Mouse (Mus musculus) gastrocnemius, postnatal 14 days (tissue): ENCODE data around the gene Ehmt2. TPM values are rescaled to one million over a fixed set of nuclear protein-coding genes. Genes with fewer than 3 reads are reported as not detected.
A peak's percentile ranks its signal among the peaks of the same experiment; 100 is the strongest.

ENCODE experiments used
- DNase-seq: peaks from one replicate; pipeline ENCODE4 v3.0.0; 2021; ENCODE audit warnings: mixed read lengths
- intact Hi-C: fragments of 180-260 bp; cut with DNase I; formaldehyde crosslinking; loops from one replicate; pipeline ENCODE4 v1.15.1; 2025; ENCODE audit warnings: low total_unique reads
- long read RNA-seq, 2 experiments: library from polyadenylated mRNA; stranded (forward); transcript quantifications; one replicate each; pipeline ENCODE4 v2.0.0; 2021
- total RNA-seq, 2 experiments: library from RNA; stranded (reverse); gene quantifications; 2 replicates each; pipeline ENCODE4 v1.2.3; 2021

Gene Ehmt2
- total RNA-seq = 10 to 100 TPM; 29.4 to 32.2 TPM
- long read RNA-seq, experiment 1, full-length matches to known transcripts = 7 of 20 reads
- long read RNA-seq, experiment 1, partial matches to known transcripts = 10 of 20 reads
- long read RNA-seq, experiment 1, other reads (novel, unspliced or antisense) = 3 of 20 reads
- long read RNA-seq, experiment 2, full-length matches to known transcripts = 16 of 38 reads
- long read RNA-seq, experiment 2, partial matches to known transcripts = 15 of 38 reads
- long read RNA-seq, experiment 2, other reads (novel, unspliced or antisense) = 7 of 38 reads

- intact Hi-C loops = no loop called here
Observed at GRCm38 (mm10) chr17:34898160-34898586, at the start of gene Ehmt2, which contains the start of gene C2. Gene Ehmt2, plus strand, starts transcription at chr17:34898469. Gene C2, minus strand, starts transcription at chr17:34898265.

GRCm38 (mm10) chr17:34849722-34850516, 48.4 kb upstream of the Ehmt2 start, which contains the start of the genes Skiv2l and Nelfe:
Gene Skiv2l, minus strand, starts transcription at chr17:34850210.
Gene Nelfe, plus strand, starts transcription at chr17:34850391.
- intact Hi-C loops = loop anchor here (5.0 to 10.0 kb wide), 2 partner anchors 42 to 135 kb away; partner anchors contain the start of gene Lsm2
- peak; percentile 99 for DNase-seq

More at GRCm38 (mm10) chr17:34898160-34898586, at the start of gene Ehmt2, which contains the start of gene C2:
- peak; percentile 81 for DNase-seq

- intact Hi-C loops = loop anchor here (5.0 to 10.0 kb wide), 2 partner anchors 42 to 134 kb away; partner anchors contain the start of gene Lsm2
- no peak for DNase-seq
Observed at GRCm38 (mm10) chr17:34850517-34851125, 47.6 kb upstream of the Ehmt2 start.

- DNase-seq = no peak
- intact Hi-C loops = loop anchor here (5.0 to 10.0 kb wide), 2 partner anchors 39 to 131 kb away; partner anchors contain the start of gene Lsm2
Observed at GRCm38 (mm10) chr17:34853511-34853910, 44.8 kb upstream of the Ehmt2 start.

DNA sequence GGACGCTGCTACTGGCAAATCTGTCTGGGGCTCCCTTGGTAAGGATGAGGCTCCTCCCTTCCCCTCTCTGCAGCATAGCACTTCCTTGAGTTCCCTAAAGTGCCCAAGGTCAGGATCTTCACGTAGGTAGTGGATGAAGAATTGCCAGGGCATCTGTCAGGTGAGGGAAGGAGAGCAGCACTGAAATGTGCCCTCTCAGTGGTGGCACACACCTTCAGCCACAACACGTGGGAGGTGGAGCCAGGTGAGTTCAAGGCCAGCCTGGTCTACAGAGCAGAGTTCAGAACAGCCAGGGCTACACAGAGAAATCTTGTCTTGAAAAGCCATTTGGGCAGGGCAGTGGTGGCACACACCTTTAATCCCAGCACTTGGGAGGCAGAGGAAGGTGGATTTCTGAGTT, 43.5 kb upstream of the Ehmt2 start:
- intact Hi-C loops = loop anchor here (5.0 to 10.0 kb wide), 3 partner anchors 38 to 130 kb away; partner anchors contain the start of genes Lsm2 and Slc44a4
- DNase-seq = no peak

- intact Hi-C loops = loop anchor here (5.0 to 10.0 kb wide), 2 partner anchors 56 to 129 kb away; partner anchors contain the start of genes Lsm2 and Slc44a4
- no peak for DNase-seq
Observed at GRCm38 (mm10) chr17:34855825-34856224, 42.4 kb upstream of the Ehmt2 start.

DNA sequence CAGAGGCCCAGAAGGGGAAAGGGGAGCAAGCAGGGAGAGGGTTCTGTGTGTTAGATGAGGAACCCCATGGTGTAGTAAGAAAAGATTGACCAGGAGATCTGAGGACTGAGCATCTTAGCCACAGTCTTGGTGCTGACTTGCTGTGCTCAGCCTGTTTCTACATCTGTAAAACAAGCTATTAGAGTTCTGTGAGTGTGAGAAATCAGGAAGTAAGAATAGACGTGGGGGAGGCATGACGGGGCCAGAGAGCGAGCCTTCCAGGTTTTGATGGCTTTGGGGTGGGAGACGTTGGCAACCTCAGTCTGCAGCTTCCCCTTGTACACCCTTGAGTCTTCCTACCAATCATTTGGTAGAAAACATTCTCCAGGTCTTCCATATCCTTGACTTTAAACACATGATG, 39.6 kb upstream of the Ehmt2 start:
- DNase-seq = no peak
- intact Hi-C loops = loop anchor here (5.0 to 10.0 kb wide), 2 partner anchors 54 to 126 kb away; partner anchors contain the start of genes Lsm2 and Slc44a4

GRCm38 (mm10) chr17:34860514-34860913, 37.8 kb upstream of the Ehmt2 start:
- intact Hi-C loops = no loop called here
- DNase-seq = no peak

DNA sequence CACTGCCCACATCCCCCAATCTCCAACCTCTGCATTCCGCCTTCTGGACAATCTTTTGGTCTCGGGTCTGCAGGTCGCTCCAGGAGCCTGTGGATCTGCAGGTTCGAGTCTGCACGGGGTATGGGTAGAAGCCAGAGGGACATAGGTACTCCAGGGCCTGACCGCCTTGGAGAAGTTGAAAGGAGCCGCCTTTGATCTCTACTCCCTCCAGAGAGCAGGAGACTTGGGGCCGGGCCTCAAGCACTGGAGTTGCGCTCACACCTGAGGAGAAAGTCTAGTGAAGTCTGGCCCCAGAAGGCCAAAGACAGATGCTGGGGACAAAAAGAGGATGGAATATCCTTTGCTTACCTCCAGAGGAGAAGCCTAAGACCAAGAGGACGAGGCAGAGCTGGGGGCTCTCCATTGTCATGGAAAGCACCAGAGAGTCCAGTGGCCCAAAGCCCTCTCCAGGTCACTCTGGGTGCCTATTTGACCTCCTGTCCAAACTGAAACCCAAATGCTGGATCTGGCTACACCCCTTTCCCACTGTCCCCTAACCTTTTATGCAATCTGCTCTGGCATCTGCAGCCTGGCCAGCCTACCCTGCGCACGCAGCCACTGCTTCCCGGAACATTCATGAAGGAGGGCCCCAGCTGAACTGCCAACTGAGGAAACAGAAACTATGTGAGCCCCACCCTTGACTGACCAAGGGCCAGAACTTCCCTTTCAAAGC, 36.4 kb upstream of the Ehmt2 start:
- DNase-seq = no peak

GRCm38 (mm10) chr17:34862416-34863081, 35.7 kb upstream of the Ehmt2 start, which contains the start of gene Cfb:
Gene Cfb, minus strand, starts transcription at chr17:34862518.
- DNase-seq = no peak
- intact Hi-C loops = no loop called here

More for the DNA sequence above, 36.4 kb upstream of the Ehmt2 start:
- intact Hi-C loops = no loop called here

GRCm38 (mm10) chr17:34865981-34866380, 32.3 kb upstream of the Ehmt2 start:
- no peak for DNase-seq
- intact Hi-C loops = no loop called here

DNA sequence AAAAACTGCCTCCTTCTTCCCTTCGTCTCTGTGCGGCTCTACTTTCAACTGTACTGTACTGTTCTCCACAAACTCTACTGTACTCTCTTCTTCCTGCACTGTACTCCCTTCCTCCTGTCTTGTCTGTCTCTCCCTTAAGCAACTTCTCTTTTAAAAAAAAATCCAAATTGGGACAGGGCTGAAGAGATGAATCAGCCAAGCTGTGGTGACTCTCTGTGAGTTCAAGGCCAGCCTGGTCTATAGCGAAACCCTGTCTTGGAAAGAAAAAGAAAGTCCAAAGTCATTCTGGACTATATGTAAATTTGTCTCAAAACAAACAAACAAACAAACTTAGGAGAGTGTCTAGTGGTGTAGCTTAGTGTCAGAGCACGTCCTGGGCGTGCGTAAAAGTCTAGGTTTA, 23.9 kb upstream of the Ehmt2 start:
- no peak for DNase-seq
- intact Hi-C loops = no loop called here

GRCm38 (mm10) chr17:34879336-34879879, 18.9 kb upstream of the Ehmt2 start, which contains the start of gene Zbtb12:
Gene Zbtb12, plus strand, starts transcription at chr17:34879483.
- intact Hi-C loops = no loop called here
- no peak for DNase-seq

DNA sequence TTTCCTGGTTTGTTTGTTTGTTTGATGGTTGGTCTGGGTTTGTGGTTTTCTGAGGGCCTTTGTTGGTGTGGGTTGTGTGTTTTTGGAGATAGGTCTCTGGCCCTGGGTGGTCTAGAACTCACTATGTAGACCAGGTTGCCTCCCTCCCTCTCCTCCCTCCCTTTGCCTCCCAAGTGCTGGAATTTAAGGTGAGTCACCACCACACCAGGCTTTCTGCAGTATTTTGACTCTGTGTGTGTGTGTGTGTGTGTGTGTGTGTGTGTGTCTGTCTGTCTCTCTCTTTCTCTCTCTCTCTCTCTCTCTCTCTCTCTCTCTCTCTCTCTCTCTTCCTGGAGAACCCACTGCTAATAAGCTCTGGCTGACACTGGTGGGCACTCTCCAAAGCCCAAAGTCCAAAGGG, 17.1 kb upstream of the Ehmt2 start:
- intact Hi-C loops = no loop called here
- DNase-seq = no peak

DNA sequence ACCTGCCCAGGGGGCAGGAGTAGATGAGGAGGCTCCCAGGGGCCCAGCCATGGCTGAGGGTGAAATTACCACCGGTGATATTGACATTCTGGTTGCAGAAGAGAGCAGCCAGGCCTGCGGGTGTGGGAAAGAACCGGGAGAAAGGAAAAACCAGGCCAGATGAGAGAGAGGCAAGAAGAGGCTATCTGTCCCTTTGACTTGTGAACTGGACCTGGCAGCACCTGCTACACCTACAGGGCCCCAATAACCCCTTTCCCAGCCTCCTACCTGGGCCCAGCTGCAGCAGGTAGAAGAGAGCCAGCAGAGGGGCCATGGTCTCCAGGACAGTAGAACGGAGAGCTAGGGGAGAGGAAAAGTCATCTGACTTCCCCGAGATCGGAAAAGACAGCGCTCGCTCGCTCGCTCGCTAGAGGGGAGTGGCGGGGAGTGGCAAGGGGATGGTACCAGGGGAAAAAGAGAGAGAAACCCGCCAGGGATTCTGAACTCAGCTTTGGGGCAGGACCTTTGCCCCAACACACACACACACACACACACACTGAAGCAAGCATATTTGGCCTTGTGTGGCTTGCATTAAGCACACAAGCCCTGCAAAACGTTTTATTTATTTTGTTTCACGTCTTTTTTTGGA, 16.5 kb upstream of the Ehmt2 start, which contains the start of gene Gm20547:
TSS of gene Gm20547 (minus strand) at position 360 of the 628 bp plus-strand sequence.
- DNase-seq = no peak
- intact Hi-C loops = no loop called here

GRCm38 (mm10) chr17:34883332-34883731, 14.9 kb upstream of the Ehmt2 start:
- no peak for DNase-seq
- intact Hi-C loops = no loop called here

GRCm38 (mm10) chr17:34884704-34885103, 13.6 kb upstream of the Ehmt2 start:
- intact Hi-C loops = no loop called here

More at GRCm38 (mm10) chr17:34884704-34885103, 13.6 kb upstream of the Ehmt2 start:
- DNase-seq = no peak
